ENCODE assay signal across 27 mouse cellular contexts in genomic region chr8:77544428-77544827, GRCm38 (mm10). TPM values are rescaled to one million over a fixed set of nuclear protein-coding genes. Genes with fewer than 3 reads are reported as not detected.
A peak's percentile ranks its signal among the peaks of the same experiment; 100 is the strongest.
DNase-seq lines count a peak whose midpoint lies in the region; ATAC-seq and TF ChIP-seq lines count a peak whose summit lies in the region.
"Had no signal": no experiment of that assay in that cellular context is flagged by ENCODE, and none has a peak within 500 bp of the region (broad histone marks: within the 10 kb centered on the region; RNA-seq: fewer than 3 reads in every experiment).

No protein-coding gene starts in this region.

- H3K27ac ChIP-seq in liver, postnatal 0 days (ENCODE audit: low read depth), result no peak overlapping the region
- no peak overlapping the region for H3K27ac ChIP-seq in liver, embryonic 14.5 days
- H3K27ac ChIP-seq in hindbrain, embryonic 13.5 days, result no peak overlapping the region
- H3K27ac ChIP-seq: embryonic facial prominence, embryonic 12.5 days; forebrain, embryonic 10.5 days; gastrocnemius, adult 2 months; hindbrain, embryonic 12.5 days; midbrain, embryonic 12.5 days had no signal

- no peaks in the 10 kb centered on the region for H3K36me3 ChIP-seq in liver, postnatal 0 days (replicated peaks; ENCODE audit: insufficient read depth, low read length)
- H3K36me3 ChIP-seq in liver, embryonic 14.5 days (replicated peaks; ENCODE audit: control insufficient read depth, insufficient read depth, low read depth), result no peaks in the 10 kb centered on the region
- no peaks in the 10 kb centered on the region for H3K36me3 ChIP-seq in hindbrain, embryonic 13.5 days
- H3K36me3 ChIP-seq: embryonic facial prominence, embryonic 12.5 days; forebrain, embryonic 10.5 days; hindbrain, embryonic 12.5 days; midbrain, embryonic 12.5 days had no signal

- WGBS in liver, postnatal 0 days (ENCODE audit: insufficient replicate concordance), result 61% methylated on average over 3 of the region's 3 CpGs
- 8% methylated on average over 3 of the region's 3 CpGs for WGBS in liver, embryonic 14.5 days (ENCODE audit: insufficient replicate concordance)
- 79% methylated on average over 3 of the region's 3 CpGs for WGBS in hindbrain, embryonic 13.5 days

- no peak for TF ChIP-seq EP300 in liver, postnatal 0 days (IDR thresholded peaks at IDR 0.05; ENCODE audit: low read depth)
- no peak; the same call in 1 of the 2 replicates for TF ChIP-seq EP300 in liver, embryonic 14.5 days (IDR thresholded peaks at IDR 0.05; ENCODE audit: low read depth)

- TF ChIP-seq CTCF in liver, postnatal 0 days (IDR thresholded peaks at IDR 0.05; ENCODE audit: low read depth), result no peak
- no peak for TF ChIP-seq CTCF in liver, embryonic 14.5 days (IDR thresholded peaks at IDR 0.05; ENCODE audit: low read depth)

- H3K4me1 ChIP-seq in liver, postnatal 0 days (ENCODE audit: insufficient read depth), result 0 out of 2 replicates have a peak, but pooled peaks cover 2% of the 10 kb centered on the region
- H3K4me1 ChIP-seq in liver, embryonic 14.5 days (replicated peaks; ENCODE audit: control insufficient read depth in 2 of 2, insufficient read depth in 2 of 2, low read length in 1 of 2), result peaks cover 3 to 13% of the 10 kb centered on the region in 2 experiments; a peak in 2 of 4 replicates
- H3K4me1 ChIP-seq in hindbrain, embryonic 13.5 days (replicated peaks), result 0 out of 2 replicates have a peak, but pooled peaks cover 2% of the 10 kb centered on the region
- H3K4me1 ChIP-seq: embryonic facial prominence, embryonic 12.5 days; hindbrain, embryonic 12.5 days; midbrain, embryonic 12.5 days had no signal

- no peak for ATAC-seq in liver, postnatal 0 days
- peak; percentile 27 for ATAC-seq in liver, embryonic 14.5 days (ENCODE audit: insufficient read depth)
- ATAC-seq in hindbrain, embryonic 13.5 days (ENCODE audit: low FRiP score), result no peak
- no peak for ATAC-seq in erythroid progenitor cell, adult 5-6 weeks (replicated peaks; ENCODE audit: low FRiP score, poor library complexity, severe bottlenecking)
- ATAC-seq: forebrain, embryonic 16.5 days; intestine, embryonic 16.5 days had no signal

- no peak overlapping the region for H3K9ac ChIP-seq in liver, postnatal 0 days (replicated peaks)
- no peak overlapping the region for H3K9ac ChIP-seq in liver, embryonic 14.5 days (replicated peaks)
- H3K9ac ChIP-seq in hindbrain, embryonic 13.5 days, result no peak overlapping the region
- H3K9ac ChIP-seq: embryonic facial prominence, embryonic 12.5 days; hindbrain, embryonic 12.5 days; midbrain, embryonic 12.5 days had no signal

- no peak overlapping the region for H3K4me3 ChIP-seq in liver, postnatal 0 days (ENCODE audit: low read depth, low read length)
- H3K4me3 ChIP-seq in liver, embryonic 14.5 days (ENCODE audit: insufficient read depth in 1 of 2, low read depth in 2 of 2, low read length in 2 of 2), result no peak overlapping the region
- H3K4me3 ChIP-seq in hindbrain, embryonic 13.5 days, result no peak overlapping the region
- H3K4me3 ChIP-seq: embryonic facial prominence, embryonic 12.5 days; forebrain, embryonic 10.5 days; gastrocnemius, adult 2 months; hindbrain, embryonic 12.5 days; midbrain, embryonic 12.5 days had no signal

- DNase-seq in liver, result peak; percentile 39
- DNase-seq in liver, postnatal 0 days, result no peak
- DNase-seq in c-Kit-positive CD71-positive TER-119-positive erythroid progenitor cells, embryonic 14.5 days (ENCODE audit: low spot score), result peak; percentile 42
- peak; percentile 22 to 30 (median 26) for DNase-seq in liver, embryonic 14.5 days (ENCODE audit: low read depth in 3 of 3, low spot score in 3 of 3)
- DNase-seq in layer of hippocampus, adult 11-12 months (ENCODE audit: low spot score), result no peak
- DNase-seq: adrenal gland, postnatal 25 days; cerebellum, adult 2 months; cerebellum, postnatal 36 days; embryo, embryonic 11 days; gastrocnemius, adult 2 months; gastrocnemius, postnatal 36 days; heart, adult 18-20 months; heart, postnatal 36 days; kidney, adult 8-10 months; kidney, postnatal 10 days; lung, postnatal 36 days; thymus, postnatal 14 days had no signal

- H3K9me3 ChIP-seq in liver, postnatal 0 days (ENCODE audit: low read length), result no peaks in the 10 kb centered on the region
- no peaks in the 10 kb centered on the region for H3K9me3 ChIP-seq in liver, embryonic 14.5 days (ENCODE audit: control insufficient read depth, low read length)
- H3K9me3 ChIP-seq in hindbrain, embryonic 13.5 days, result no peaks in the 10 kb centered on the region
- H3K9me3 ChIP-seq: embryonic facial prominence, embryonic 12.5 days; forebrain, embryonic 10.5 days; hindbrain, embryonic 12.5 days; midbrain, embryonic 12.5 days had no signal

- H3K27me3 ChIP-seq in liver, postnatal 0 days (ENCODE audit: insufficient read depth, low read length), result no peaks in the 10 kb centered on the region
- H3K27me3 ChIP-seq in liver, embryonic 14.5 days (ENCODE audit: control insufficient read depth, insufficient read depth, low read length), result no peaks in the 10 kb centered on the region
- H3K27me3 ChIP-seq in hindbrain, embryonic 13.5 days, result no peaks in the 10 kb centered on the region
- H3K27me3 ChIP-seq: CH12.LX; embryonic facial prominence, embryonic 12.5 days; midbrain, embryonic 12.5 days had no signal

- H3K4me2 ChIP-seq in liver, postnatal 0 days (ENCODE audit: low read depth, low read length), result no peak overlapping the region
- H3K4me2 ChIP-seq in liver, embryonic 14.5 days (ENCODE audit: low read depth), result no peak overlapping the region
- H3K4me2 ChIP-seq in hindbrain, embryonic 13.5 days, result no peak overlapping the region
- H3K4me2 ChIP-seq: embryonic facial prominence, embryonic 12.5 days; heart, embryonic 11.5 days; hindbrain, embryonic 12.5 days; midbrain, embryonic 12.5 days had no signal

RNA-seq across cellular contexts. Expression of gene Prmt9, which starts 4.8 kb away (rescaled TPM):
- polyA plus RNA-seq in liver, postnatal 0 days (2015; fragmentation: Nextera tagmentation; extraction: Ambion mirVana), result 5.7 and 6.3 TPM in 2 replicates
- 3.2 and 4.7 TPM in 2 replicates for polyA plus RNA-seq in liver, embryonic 14.5 days (2012; rRNA removed)
- polyA plus RNA-seq in liver, embryonic 14.5 days (2014; fragmentation: Nextera tagmentation; extraction: Ambion mirVana), result 8.1 and 10.0 TPM in 2 replicates
- polyA plus RNA-seq in hindbrain, embryonic 13.5 days (2015; fragmentation: Nextera tagmentation; extraction: Ambion mirVana), result 25.6 and 26.0 TPM in 2 replicates
- 5.0 and 9.6 TPM in 2 replicates for total RNA-seq in erythroid progenitor cell, adult 5-6 weeks (2015; ENCODE audit: low replicate concordance)
- total RNA-seq in erythroid progenitor cell, adult 5-6 weeks (2017; ENCODE audit: low replicate concordance), result 3.9 and 5.6 TPM in 2 replicates

RNA-seq across cellular contexts. Expression of gene Arhgap10, which starts 26.7 kb away (rescaled TPM):
- polyA plus RNA-seq in liver, postnatal 0 days (2015; fragmentation: Nextera tagmentation; extraction: Ambion mirVana), result 3.9 and 4.1 TPM in 2 replicates
- 3.1 and 4.6 TPM in 2 replicates for polyA plus RNA-seq in liver, embryonic 14.5 days (2012; rRNA removed)
- polyA plus RNA-seq in liver, embryonic 14.5 days (2014; fragmentation: Nextera tagmentation; extraction: Ambion mirVana), result 4.6 and 6.1 TPM in 2 replicates
- 5.0 and 6.3 TPM in 2 replicates for polyA plus RNA-seq in hindbrain, embryonic 13.5 days (2015; fragmentation: Nextera tagmentation; extraction: Ambion mirVana)
- total RNA-seq in erythroid progenitor cell, adult 5-6 weeks (2015; ENCODE audit: low replicate concordance), result 0.84 and 1.1 TPM in 2 replicates
- 3.5 and 3.9 TPM in 2 replicates for total RNA-seq in erythroid progenitor cell, adult 5-6 weeks (2017; ENCODE audit: low replicate concordance)

Comparison
In these comparisons a context has a peak if more than half of its experiments do, and no peak if none do; other contexts are left out.
1. DNase-seq: peak in liver (single experiment), c-Kit-positive CD71-positive TER-119-positive erythroid progenitor cells, embryonic 14.5 days (single experiment) and liver, embryonic 14.5 days (3 of 3); none in liver, postnatal 0 days (single experiment) and layer of hippocampus, adult 11-12 months (single experiment).